Mouse (Mus musculus): ENCODE measurements around the gene Wdr20rt.
"Not testable (repeated sequence)": the region's sequence is repeated elsewhere in the genome, so short reads cannot be mapped to it uniquely, and the experiment has no call there.

Gene Wdr20rt

DNA sequence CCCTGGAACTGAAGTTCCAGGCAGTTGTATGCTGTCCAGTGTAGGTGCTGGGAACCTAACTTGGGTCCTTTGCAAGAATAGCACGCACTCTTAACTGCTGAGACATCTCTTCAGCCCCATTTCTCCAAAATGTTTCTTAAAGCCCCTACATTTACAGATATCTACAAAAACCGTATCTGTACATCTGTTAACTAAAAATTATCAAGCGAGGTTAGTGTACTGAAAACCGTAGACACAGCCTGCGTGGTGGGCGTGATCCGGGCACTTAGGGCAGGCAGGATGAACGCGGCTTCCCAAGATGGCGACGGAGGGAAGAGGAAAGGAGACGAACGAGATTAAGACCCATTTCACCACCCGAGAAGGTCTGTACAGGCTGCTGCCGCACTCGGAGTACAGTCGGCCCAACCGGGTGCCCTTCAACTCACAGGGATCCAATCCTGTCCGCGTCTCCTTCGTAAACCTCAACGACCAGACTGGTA, at the start of gene Wdr20rt:
Gene Wdr20rt (plus strand): TSS at position 51 of the 479 bp plus-strand sequence.
- no peak for DNase-seq

DNA sequence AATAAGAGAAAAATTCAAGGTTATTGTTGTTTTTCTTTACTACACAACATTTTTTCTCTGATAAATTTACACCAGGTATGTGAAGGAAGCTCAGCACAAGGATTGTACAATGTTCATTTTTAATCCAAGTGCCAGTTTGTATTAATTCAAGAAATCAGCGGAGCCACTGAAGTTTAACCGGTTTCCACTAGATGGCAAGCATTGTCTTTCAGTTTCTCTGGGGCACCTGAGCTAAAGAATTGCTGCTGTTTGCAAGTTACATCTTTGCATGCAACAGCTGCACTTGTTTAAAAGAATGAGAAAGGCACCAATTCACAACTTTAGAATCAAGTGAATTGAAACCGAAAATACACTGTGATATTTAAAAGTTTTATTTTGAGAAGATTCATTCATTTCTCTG, 38.0 kb upstream of the Wdr20rt start:
- no peak for DNase-seq

DNA sequence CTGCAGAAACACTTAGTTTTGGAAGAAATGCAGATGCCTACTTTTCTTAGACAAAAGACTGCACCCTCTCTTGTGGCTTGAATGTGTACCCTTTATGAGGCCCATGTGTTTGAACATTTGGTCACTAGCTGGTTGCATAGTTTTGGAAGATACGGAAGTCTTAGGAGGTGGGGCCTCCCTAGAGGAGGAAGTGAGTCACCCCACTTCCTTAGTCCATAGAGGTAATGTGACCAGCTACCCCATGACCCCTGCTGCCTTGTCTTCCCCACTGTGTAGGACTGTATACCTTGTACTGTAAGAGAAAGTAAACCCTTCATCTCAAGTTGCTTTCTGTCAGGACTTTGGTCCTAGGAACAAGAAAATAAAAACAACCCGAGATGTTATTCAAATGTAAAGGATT, 36.1 kb upstream of the Wdr20rt start:
- no peak for DNase-seq

DNA sequence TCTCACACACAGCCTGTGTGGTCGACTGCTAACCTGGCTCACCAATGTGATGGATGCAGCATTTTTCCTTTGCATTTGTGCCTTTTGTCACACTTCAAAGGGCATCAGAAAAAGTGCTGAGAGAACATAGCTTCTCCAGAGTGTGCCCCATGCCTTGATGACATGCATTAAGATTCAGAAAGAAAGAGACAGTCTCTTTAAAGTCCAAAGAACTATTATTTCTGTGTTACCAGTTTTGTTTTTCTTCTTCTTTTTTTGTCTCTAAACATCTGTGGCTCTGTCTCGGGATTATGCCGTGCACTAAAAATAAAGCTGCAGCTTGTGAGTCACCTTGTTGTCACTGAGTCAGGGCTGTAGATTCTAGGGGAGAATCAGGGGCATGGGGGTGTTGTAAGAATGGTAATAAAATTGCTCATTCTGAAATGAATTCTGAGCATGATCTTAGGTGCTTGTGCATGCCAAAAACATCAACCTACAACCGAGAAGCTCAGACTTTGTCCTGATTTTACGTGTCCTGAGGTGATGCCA, 31.2 kb upstream of the Wdr20rt start:
- no peak for DNase-seq

DNA sequence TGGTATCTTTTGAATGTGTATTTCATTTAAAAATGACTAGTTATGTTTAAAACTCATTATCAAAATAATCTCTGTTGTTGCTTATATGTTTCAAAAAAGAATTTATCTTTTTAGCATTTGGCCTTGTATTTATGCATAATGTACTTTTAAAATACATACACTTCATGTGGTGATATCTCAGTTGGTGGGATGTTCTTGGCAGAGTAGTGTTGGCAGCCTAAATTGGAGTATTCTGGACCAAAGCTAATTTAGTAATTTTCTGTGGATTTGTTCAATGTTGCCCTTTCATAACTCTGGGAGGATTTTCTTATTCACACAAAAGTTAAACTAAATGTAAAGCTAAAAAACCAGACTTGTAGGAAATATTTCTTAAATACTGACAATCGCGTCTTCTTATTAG, 23.5 kb upstream of the Wdr20rt start:
- no peak for DNase-seq

- DNase-seq, result no peak
These were observed 18.9 kb upstream of the Wdr20rt start for GRCm38 (mm10) chr12:65206431-65206830.

- no peak for DNase-seq
These were observed 8.9 kb upstream of the Wdr20rt start for GRCm38 (mm10) chr12:65216404-65216840.

DNA sequence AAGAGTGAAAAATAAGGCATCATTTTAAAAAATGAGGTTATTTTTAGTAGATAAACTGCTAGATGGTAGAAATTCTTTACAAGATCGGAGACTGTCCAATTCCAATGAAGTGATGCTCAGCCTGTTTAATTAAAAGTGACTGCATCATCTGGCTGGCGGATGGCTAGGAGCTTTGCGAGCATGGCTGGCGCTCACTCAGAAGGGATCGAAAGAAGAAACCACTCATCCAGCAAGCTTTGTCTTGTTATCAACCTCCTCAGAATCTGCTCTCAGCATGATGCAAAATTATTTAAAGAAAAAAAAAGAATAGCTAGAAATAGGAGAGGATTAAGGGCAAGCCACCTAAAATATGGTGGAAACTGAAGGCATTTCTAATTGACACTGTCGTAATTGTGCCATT, 3.3 kb downstream of the Wdr20rt start:
- DNase-seq, result no peak

DNA sequence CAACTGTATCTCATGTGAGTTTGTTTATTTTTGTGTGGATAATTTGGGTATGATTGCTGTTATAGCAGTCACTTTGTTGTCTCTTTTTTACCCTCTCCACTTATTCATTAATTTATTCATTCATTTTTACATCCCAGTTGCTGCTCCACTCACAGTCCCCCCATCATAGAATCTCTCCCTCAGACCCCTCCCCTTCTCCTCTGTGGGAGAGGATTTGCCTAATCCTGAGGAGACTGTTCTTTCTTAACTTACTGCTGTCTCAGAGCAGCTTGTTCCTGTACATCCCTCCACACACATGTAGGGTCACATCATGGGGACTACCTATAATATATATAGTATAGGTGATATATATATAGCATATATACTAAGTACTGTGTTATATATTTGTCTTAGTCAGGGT, 3.7 kb downstream of the Wdr20rt start:
- no peak for DNase-seq

- not testable (repeated sequence) for DNase-seq
These were observed 7.5 kb downstream of the Wdr20rt start for GRCm38 (mm10) chr12:65232801-65233200.

DNA sequence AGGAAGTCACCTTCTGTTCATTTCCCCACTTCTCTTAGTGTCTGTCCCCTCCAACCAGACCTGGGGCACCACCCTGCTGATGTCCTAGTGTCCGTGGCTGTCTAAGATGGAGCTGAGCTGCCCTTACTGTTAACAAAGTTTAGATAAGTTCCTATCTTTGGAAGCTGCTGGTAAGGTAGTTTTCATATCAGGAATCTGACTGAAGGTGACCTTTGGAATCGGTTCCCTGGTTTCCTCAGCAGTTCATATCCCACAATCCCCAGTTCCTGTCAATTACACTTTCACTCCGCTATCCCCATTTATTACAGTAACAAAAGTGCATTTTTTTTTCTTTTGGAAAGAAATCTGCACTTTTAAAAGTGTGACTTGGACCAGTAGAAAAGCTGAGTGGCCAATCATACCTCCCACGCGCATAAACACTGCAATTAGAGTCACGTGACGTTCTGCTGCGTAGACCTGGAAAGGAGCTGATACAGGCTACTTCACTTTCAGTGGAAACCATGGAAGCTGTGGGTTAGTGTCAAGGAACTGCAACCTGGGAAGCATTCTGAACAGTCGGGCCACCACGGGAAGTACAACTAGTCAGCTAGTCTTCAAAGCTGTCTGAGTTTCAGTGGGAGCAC, 24.9 kb downstream of the Wdr20rt start:
- DNase-seq, result no peak

DNA sequence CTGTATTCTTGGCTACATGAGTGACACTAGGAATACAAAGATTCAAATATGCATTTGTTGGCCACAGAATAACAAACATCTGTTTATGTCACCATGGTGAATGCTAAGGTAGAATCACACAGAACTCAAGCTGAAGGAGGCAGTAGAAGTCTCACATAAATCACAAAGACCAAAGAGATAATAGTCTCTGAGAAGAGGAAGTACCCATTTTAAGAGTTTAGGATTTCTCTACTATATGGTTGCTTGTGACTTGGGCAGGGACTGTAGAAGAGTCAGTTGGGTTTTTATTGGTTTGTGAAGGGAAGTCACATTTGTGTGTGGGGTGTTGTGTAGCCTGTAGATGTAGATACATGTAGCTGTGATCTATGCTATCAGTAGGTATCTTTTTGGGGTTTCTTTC, 31.6 kb downstream of the Wdr20rt start:
- DNase-seq, result no peak

GRCm38 (mm10) chr12:65258212-65259138, 33.2 kb downstream of the Wdr20rt start:
- peak; percentile 9 for DNase-seq

- DNase-seq, result no peak
These were observed 34.1 kb downstream of the Wdr20rt start for GRCm38 (mm10) chr12:65259139-65260111.

DNA sequence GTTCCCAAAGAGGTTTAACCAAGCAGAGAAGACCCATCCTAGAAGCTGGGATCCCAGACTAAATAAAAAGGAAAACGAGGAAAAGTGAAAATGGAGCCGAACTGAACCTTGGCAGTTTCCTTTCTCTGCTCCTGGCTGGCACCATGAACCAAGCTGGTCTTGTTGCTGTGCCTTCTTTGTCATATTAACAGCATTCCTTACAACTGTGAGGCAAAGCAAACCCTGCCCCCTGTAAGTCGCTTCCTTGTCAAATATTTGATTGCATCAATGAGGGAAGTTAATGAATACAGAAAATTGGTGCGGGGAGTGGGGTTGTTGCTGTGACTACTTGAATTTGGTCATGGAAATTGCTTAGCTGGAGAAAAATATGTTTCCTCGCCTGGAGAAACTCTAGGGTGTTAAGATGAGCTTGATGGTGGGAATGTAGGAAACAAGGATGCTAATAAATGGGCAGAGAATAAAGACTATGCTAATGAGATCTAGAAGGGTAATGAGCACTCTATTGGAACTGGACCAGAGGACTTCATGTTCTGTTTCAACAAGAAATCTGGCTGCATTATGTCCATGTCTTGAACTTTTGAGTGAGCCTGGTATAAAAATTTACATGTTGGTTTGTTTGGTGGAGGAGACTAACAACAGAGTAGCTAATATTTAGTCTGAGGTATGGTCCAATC, 43.1 kb downstream of the Wdr20rt start:
- no peak for DNase-seq

DNA sequence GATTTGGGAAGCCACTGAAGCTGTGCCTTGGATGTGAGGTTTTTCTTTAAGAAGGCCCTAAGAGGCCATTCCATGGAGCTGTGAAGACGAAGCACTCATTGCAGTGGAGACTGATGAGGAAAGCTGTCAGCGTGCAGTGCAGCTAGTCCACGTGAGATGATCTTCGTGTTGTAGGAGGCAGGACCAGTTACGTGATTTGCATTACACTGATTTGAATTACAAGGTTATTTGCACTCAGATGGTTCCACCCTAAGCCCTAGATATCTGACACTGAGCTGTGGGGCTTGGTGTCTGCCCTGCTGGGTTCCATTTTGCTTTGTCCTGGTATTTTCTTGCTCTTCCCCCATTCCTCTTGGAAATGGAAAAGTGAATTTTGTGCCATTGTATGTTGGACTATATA, 44.1 kb downstream of the Wdr20rt start:
- DNase-seq, result no peak

DNA sequence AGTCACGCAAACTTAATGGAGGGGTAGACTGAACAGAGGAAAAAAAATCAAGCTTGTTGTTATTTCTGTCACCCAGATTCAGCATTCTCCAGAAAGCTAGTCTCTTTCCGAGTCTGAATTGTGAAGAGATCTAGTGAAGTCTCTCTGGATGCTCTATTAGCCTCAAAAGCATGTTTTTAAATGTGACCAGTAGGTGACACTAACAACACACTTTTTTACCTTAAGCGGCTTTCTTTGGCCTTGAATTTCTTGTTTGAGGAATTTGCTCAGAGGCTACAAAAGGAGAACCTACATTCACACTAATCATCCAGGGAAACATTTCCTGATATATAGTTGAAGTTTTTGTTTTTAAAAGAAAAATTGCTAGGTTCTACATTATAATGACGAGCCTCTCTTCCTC, 48.5 kb downstream of the Wdr20rt start:
- DNase-seq, result no peak
